Mouse (Mus musculus) heart, adult 2 months (tissue): ENCODE measurements around the gene Ddx3x.

Experiments used
- CTCF ChIP-seq: fragments of 200-600 bp; IDR thresholded peaks from 2 replicates; pipeline ENCODE4 v1.8.1; 2022; ENCODE audit warnings: antibody characterized with exemption, mild to moderate bottlenecking, moderate library complexity
- EP300 ChIP-seq: fragments of 200-500 bp; IDR thresholded peaks from 2 replicates; pipeline ENCODE4 v1.6.1; 2011; ENCODE audit warnings: low read depth, low read length, control low read depth; ENCODE audit not compliant: insufficient read depth
- POLR2A ChIP-seq: fragments of 200-500 bp; IDR thresholded peaks from 2 replicates; pipeline ENCODE4 v1.6.1; 2011; ENCODE audit warnings: mild to moderate bottlenecking, low read depth, low read length, control low read depth; ENCODE audit not compliant: insufficient read depth

DNA sequence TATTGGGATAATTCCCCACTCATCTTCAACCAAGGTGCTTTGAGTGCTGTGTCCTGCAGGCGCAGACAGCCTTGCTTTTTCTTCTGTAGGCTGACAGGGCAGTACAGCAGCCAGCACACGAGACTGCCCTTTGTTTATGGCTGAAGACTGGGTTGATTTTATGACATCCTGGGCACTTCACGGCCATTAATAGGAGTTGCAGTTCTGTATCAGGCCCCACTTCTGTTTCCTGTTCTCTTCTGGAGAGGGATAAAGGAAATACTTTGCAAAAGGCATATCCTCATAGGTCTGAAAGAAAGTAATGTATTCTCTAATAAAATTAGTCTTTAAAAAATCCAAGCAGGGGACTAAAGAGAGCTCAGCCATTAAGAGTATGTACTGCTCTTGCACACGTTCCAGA is 46.1 kb upstream of the Ddx3x start:
- TF ChIP-seq CTCF (no peak), POLR2A (no peak), EP300 (no peak)
